Mouse (Mus musculus) 3T3-L1 (cell line): ENCODE measurements around the gene Gm27029.
"Not testable (repeated sequence)": the region's sequence is repeated elsewhere in the genome, so short reads cannot be mapped to it uniquely, and the experiment has no call there.

Experiments used
- DNase-seq: peaks from one replicate; pipeline ENCODE4 v3.0.0-alpha.2; 2015; ENCODE audit warnings: low read depth, low spot score

The Gm27029 gene

GRCm38 (mm10) chr11:101424105-101424851, at the start of gene Gm27029:
TSS of gene Gm27029 (minus strand) at chr11:101424796.
- no peak for DNase-seq

- no peak for DNase-seq
Observed at GRCm38 (mm10) chr11:101474298-101474697, 49.7 kb upstream of the Gm27029 start.

- DNase-seq, result not testable (repeated sequence)
Observed at GRCm38 (mm10) chr11:101473686-101474085, 49.1 kb upstream of the Gm27029 start.

- no peak for DNase-seq
Observed at GRCm38 (mm10) chr11:101472336-101472735, 47.7 kb upstream of the Gm27029 start.

GRCm38 (mm10) chr11:101471926-101472325, 47.3 kb upstream of the Gm27029 start:
- no peak for DNase-seq

- no peak for DNase-seq
Observed at GRCm38 (mm10) chr11:101470206-101470605, 45.6 kb upstream of the Gm27029 start.

GRCm38 (mm10) chr11:101469155-101469554, 44.6 kb upstream of the Gm27029 start:
- no peak for DNase-seq

- DNase-seq, result peak; percentile 23
Observed at GRCm38 (mm10) chr11:101468731-101469130, 44.1 kb upstream of the Gm27029 start.

GRCm38 (mm10) chr11:101468263-101468688, 43.7 kb upstream of the Gm27029 start:
- DNase-seq, result no peak

GRCm38 (mm10) chr11:101467477-101468262, 43.1 kb upstream of the Gm27029 start:
- DNase-seq, result peak; percentile 93

GRCm38 (mm10) chr11:101466552-101466950, 42.0 kb upstream of the Gm27029 start:
- DNase-seq, result not testable (repeated sequence)

- DNase-seq, result peak; percentile 80
Observed at GRCm38 (mm10) chr11:101465869-101466551, 41.4 kb upstream of the Gm27029 start, which contains the start of gene Vat1. TSS of gene Vat1 (minus strand) at chr11:101466230.

GRCm38 (mm10) chr11:101465101-101465868, 40.7 kb upstream of the Gm27029 start:
- DNase-seq, result peak; percentile 90

GRCm38 (mm10) chr11:101464211-101465100, 39.9 kb upstream of the Gm27029 start, which contains the start of gene Rnd2:
TSS of gene Rnd2 (plus strand) at chr11:101464999.
- peak; percentile 62 for DNase-seq

- DNase-seq, result no peak
Observed at GRCm38 (mm10) chr11:101462583-101463440, 38.2 kb upstream of the Gm27029 start.

- DNase-seq, result no peak
Observed at GRCm38 (mm10) chr11:101462141-101462540, 37.5 kb upstream of the Gm27029 start.

GRCm38 (mm10) chr11:101460321-101460720, 35.7 kb upstream of the Gm27029 start:
- DNase-seq, result no peak

GRCm38 (mm10) chr11:101459716-101460115, 35.1 kb upstream of the Gm27029 start:
- no peak for DNase-seq

GRCm38 (mm10) chr11:101458217-101458616, 33.6 kb upstream of the Gm27029 start:
- DNase-seq, result no peak
